Mouse (Mus musculus): ENCODE data around the gene Gm11213. TPM values are rescaled to one million over a fixed set of nuclear protein-coding genes. Genes with fewer than 3 reads are reported as not detected.

Gene Gm11213
- polyA plus RNA-seq, 1 experiment from 2014 or later = not detected

GRCm38 (mm10) chr4:63552865-63553264 lies 52.2 kb downstream of the Gm11213 start:
- no peak for ATAC-seq (replicated peaks; ENCODE audit: insufficient number of reproducible peaks, low FRiP score, low TSS enrichment, low read depth)
- 75% methylated on average over 1 of the region's 1 CpGs for WGBS
- H3K4me1 ChIP-seq (ENCODE audit: control insufficient read depth, insufficient read depth, low read length) = peaks cover 4% of the 10 kb centered on the region; the same call in 1 of the 2 replicates
- no peak for DNase-seq (ENCODE audit: low spot score)
- no peak overlapping the region for H3K27ac ChIP-seq (replicated peaks; ENCODE audit: low read depth, low read length)
- no peaks in the 10 kb centered on the region for H3K27me3 ChIP-seq (ENCODE audit: control insufficient read depth, insufficient read depth, low read length)
- H3K36me3 ChIP-seq (replicated peaks; ENCODE audit: control insufficient read depth, insufficient read depth, low read depth, low read length) = peaks cover 3% of the 10 kb centered on the region
- H3K4me2 ChIP-seq (ENCODE audit: low read depth, low read length) = no peak overlapping the region
- H3K4me3 ChIP-seq (ENCODE audit: low read depth, low read length) = no peak overlapping the region
- no peaks in the 10 kb centered on the region for H3K9me3 ChIP-seq (replicated peaks; ENCODE audit: control insufficient read depth, low read length)
- no peak overlapping the region for H3K9ac ChIP-seq (replicated peaks; ENCODE audit: low read length)

GRCm38 (mm10) chr4:63550908-63551307 lies 54.2 kb downstream of the Gm11213 start:
- ATAC-seq (replicated peaks; ENCODE audit: insufficient number of reproducible peaks, low FRiP score, low TSS enrichment, low read depth) (no peak), DNase-seq (ENCODE audit: low spot score) (no peak)
- 90% methylated on average over 3 of the region's 3 CpGs for WGBS

GRCm38 (mm10) chr4:63548491-63548890 lies 56.6 kb downstream of the Gm11213 start:
- Histone ChIP-seq H3K9me3 (replicated peaks; ENCODE audit: control insufficient read depth, low read length) (no peaks in the 10 kb centered on the region), H3K27me3 (ENCODE audit: control insufficient read depth, insufficient read depth, low read length) (no peaks in the 10 kb centered on the region), H3K4me1 (ENCODE audit: control insufficient read depth, insufficient read depth, low read length) (no peaks in the 10 kb centered on the region), H3K27ac (replicated peaks; ENCODE audit: low read depth, low read length) (no peak overlapping the region), H3K36me3 (replicated peaks; ENCODE audit: control insufficient read depth, insufficient read depth, low read depth, low read length) (peaks cover 3% of the 10 kb centered on the region), H3K4me2 (ENCODE audit: low read depth, low read length) (no peak overlapping the region), H3K9ac (replicated peaks; ENCODE audit: low read length) (no peak overlapping the region), H3K4me3 (ENCODE audit: low read depth, low read length) (no peak overlapping the region)
- DNase-seq (ENCODE audit: low spot score) (no peak), ATAC-seq (replicated peaks; ENCODE audit: insufficient number of reproducible peaks, low FRiP score, low TSS enrichment, low read depth) (no peak)
- 93% methylated on average over 3 of the region's 3 CpGs for WGBS

More at GRCm38 (mm10) chr4:63550908-63551307, 54.2 kb downstream of the Gm11213 start:
- Histone ChIP-seq H3K4me2 (ENCODE audit: low read depth, low read length) (no peak overlapping the region), H3K27ac (replicated peaks; ENCODE audit: low read depth, low read length) (no peak overlapping the region), H3K9me3 (replicated peaks; ENCODE audit: control insufficient read depth, low read length) (no peaks in the 10 kb centered on the region), H3K9ac (replicated peaks; ENCODE audit: low read length) (no peak overlapping the region), H3K4me1 (ENCODE audit: control insufficient read depth, insufficient read depth, low read length) (no peaks in the 10 kb centered on the region), H3K36me3 (replicated peaks; ENCODE audit: control insufficient read depth, insufficient read depth, low read depth, low read length) (peaks cover 3% of the 10 kb centered on the region), H3K27me3 (ENCODE audit: control insufficient read depth, insufficient read depth, low read length) (no peaks in the 10 kb centered on the region), H3K4me3 (ENCODE audit: low read depth, low read length) (no peak overlapping the region)

GRCm38 (mm10) chr4:63547799-63548198 lies 57.3 kb downstream of the Gm11213 start:
- WGBS = 90% methylated on average over 1 of the region's 1 CpGs
- no peak overlapping the region for H3K9ac ChIP-seq (replicated peaks; ENCODE audit: low read length)
- ATAC-seq (replicated peaks; ENCODE audit: insufficient number of reproducible peaks, low FRiP score, low TSS enrichment, low read depth) (no peak), DNase-seq (ENCODE audit: low spot score) (no peak)
- H3K36me3 ChIP-seq (replicated peaks; ENCODE audit: control insufficient read depth, insufficient read depth, low read depth, low read length) = peaks cover 3% of the 10 kb centered on the region
- no peaks in the 10 kb centered on the region for H3K27me3 ChIP-seq (ENCODE audit: control insufficient read depth, insufficient read depth, low read length)
- H3K4me3 ChIP-seq (ENCODE audit: low read depth, low read length) = no peak overlapping the region
- H3K27ac ChIP-seq (replicated peaks; ENCODE audit: low read depth, low read length) = no peak overlapping the region
- no peak overlapping the region for H3K4me2 ChIP-seq (ENCODE audit: low read depth, low read length)
- no peaks in the 10 kb centered on the region for H3K9me3 ChIP-seq (replicated peaks; ENCODE audit: control insufficient read depth, low read length)
- H3K4me1 ChIP-seq (ENCODE audit: control insufficient read depth, insufficient read depth, low read length) = no peaks in the 10 kb centered on the region

Other genes starting within 250 kb of the Gm11213 start
- gene Orm3, start 249.1 kb downstream of the Gm11213 start, polyA plus RNA-seq (2014; fragmentation: Nextera tagmentation; extraction: Ambion mirVana) = not detected in 2 replicates
- gene Orm2, start 242.8 kb downstream of the Gm11213 start, polyA plus RNA-seq (2014; fragmentation: Nextera tagmentation; extraction: Ambion mirVana) = not detected in 2 replicates
- 5.2 and 6.2 TPM in 2 replicates for gene Akna, start 201.9 kb downstream of the Gm11213 start, polyA plus RNA-seq (2014; fragmentation: Nextera tagmentation; extraction: Ambion mirVana)
- 3.8 and 4.6 TPM in 2 replicates for gene Whrn, start 109.3 kb downstream of the Gm11213 start, polyA plus RNA-seq (2014; fragmentation: Nextera tagmentation; extraction: Ambion mirVana)
- 353 and 362 TPM in 2 replicates for gene Atp6v1g1, start 60.5 kb downstream of the Gm11213 start, polyA plus RNA-seq (2014; fragmentation: Nextera tagmentation; extraction: Ambion mirVana)
- 7.5 and 7.8 TPM in 2 replicates for gene Tmem268, start 46.5 kb downstream of the Gm11213 start, polyA plus RNA-seq (2014; fragmentation: Nextera tagmentation; extraction: Ambion mirVana)
- not detected in 2 replicates for gene Tex48, start 17.2 kb upstream of the Gm11213 start, polyA plus RNA-seq (2014; fragmentation: Nextera tagmentation; extraction: Ambion mirVana)
- not detected in 2 replicates for gene Gm11214, start 58.1 kb upstream of the Gm11213 start, polyA plus RNA-seq (2014; fragmentation: Nextera tagmentation; extraction: Ambion mirVana)
- gene Tnfsf15, start 139.9 kb upstream of the Gm11213 start, polyA plus RNA-seq (2014; fragmentation: Nextera tagmentation; extraction: Ambion mirVana) = 0.06 TPM in 1 of 2 replicates, not detected in the other